Mouse (Mus musculus) heart, postnatal 25 days (tissue): Measurements from ENCODE around the gene Dynlt1c. TPM values are rescaled to one million over a fixed set of nuclear protein-coding genes. Genes with fewer than 3 reads are reported as not detected.
"Not testable (repeated sequence)": the region's sequence is repeated elsewhere in the genome, so short reads cannot be mapped to it uniquely, and the experiment has no call there.

ENCODE experiments used
- DNase-seq: peaks from one replicate; pipeline ENCODE4 v3.0.0; 2022; ENCODE audit warnings: low spot score
- intact Hi-C: fragments of 180-260 bp; cut with DNase I; formaldehyde crosslinking; loops from one replicate; pipeline ENCODE4 v1.15.1; 2025
- total RNA-seq, 2 experiments: library from RNA; stranded (reverse); gene quantifications; 2 replicates each; pipeline ENCODE4 v1.2.3; 2021

The Dynlt1c gene
- total RNA-seq, 2 experiments from 2014 or later: 3.8 to 4.2 TPM

DNA sequence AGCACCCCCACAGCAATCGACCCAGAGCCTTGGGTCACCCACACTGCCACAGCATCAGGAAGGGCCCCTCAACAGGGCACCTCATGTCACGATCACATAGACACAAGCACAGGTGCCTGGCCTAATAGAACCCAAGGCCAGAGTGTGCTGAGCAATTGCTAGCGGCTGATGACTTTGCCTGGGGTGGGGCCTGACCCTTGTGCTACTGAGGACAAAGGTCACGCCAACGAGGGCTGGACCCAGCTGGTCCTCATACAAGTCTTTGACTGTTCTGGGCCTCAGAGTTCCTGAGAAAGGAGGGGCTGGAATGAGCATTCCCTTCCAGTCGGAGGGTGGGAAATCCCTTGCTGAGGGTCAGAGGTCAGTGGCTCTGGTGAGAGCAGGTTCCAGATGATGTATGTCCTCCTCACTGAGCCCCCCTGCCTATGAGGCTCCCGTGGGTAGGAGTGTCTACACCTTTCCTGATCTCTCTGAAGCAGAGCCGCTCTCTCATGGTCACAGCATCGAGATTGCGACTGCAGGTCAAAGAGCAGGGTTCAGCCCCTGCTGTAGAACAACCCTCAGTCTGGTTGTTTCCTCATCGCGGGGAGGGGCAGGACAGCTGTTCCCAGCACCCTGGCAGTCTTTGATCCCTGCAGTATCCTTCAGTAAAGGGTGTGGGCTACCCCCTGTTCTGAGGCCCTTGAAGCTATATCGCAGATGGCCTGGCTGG is 16.4 kb downstream of the Dynlt1c start:
- intact Hi-C loops: not testable (repeated sequence)

DNA sequence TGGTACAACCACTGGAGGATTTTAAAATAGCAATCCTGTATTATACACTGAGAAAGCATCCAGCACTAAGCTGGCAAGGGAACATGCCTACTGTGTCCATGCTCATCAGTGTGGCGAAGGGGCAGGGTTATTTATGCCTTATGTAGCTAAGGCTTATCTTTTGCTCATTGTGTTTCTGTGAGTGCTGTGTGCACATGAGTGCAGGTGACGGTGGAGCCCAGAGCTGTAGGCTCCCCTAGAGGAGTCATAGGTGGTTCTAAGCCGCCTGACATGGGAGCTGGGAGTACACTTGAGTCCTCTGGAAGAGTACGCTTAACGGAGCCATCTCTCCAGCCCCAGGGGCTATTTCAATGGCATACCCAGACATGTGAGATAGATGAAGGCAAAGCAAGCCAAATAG is 17.8 kb downstream of the Dynlt1c start:
- intact Hi-C loops, DNase-seq: not testable (repeated sequence)

More for the DNA sequence above, 16.4 kb downstream of the Dynlt1c start:
- not testable (repeated sequence) for DNase-seq

DNA sequence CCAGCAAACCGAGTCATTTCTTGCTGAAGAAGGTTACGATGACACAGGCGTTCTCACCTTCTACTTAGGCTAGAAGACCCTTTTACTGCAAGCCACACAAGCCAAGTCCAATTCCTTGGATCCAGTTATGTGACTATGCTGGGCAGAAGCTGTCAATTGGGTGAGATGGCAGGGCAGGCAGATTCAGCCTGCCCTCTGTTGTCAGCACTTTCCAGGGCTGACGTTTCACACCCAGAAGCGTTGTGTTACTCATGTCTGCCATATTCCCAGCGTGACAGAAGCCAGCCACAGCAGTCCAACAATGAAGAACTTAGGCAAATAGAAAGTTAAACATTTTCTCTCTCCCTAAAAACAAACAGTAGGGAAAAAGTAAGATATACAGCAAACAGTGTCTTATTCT is 18.6 kb downstream of the Dynlt1c start:
- intact Hi-C loops: not testable (repeated sequence)

DNA sequence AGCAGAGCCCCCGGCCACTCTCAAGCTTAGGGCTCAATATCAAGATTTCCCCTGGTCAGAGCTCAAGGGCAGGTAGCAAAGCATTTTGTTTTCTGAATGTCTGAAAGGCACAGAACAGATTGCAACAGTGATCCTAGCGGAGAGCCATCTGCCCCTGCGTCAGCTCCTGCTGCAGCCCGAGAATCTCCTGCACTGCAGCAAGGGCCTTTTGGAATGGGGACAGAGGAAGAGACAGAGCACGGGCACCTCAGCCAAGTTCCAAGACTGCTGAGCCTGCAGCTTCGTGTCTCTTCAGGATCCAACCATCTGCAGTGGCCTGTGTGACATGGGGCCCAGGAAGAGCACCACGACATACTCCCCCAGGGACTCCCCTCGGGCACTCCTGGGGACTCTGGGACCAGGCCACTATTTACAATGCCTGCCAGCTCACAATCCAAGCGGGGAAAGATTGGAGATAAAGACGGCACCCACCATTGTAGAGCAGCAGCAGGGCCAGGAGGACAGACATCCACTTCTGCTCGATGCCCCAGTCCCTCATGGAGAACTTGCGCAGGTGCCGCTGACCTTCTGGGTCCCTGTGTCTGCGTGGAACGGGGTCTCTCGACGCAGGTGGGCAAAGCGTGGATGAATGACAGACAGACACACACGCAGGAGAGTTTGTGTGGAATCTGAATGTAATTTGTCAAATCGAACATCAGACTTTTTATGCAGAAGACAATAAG is 19.4 kb downstream of the Dynlt1c start:
- intact Hi-C loops, DNase-seq: not testable (repeated sequence)

More for the DNA sequence above, 18.6 kb downstream of the Dynlt1c start:
- DNase-seq: not testable (repeated sequence)

DNA sequence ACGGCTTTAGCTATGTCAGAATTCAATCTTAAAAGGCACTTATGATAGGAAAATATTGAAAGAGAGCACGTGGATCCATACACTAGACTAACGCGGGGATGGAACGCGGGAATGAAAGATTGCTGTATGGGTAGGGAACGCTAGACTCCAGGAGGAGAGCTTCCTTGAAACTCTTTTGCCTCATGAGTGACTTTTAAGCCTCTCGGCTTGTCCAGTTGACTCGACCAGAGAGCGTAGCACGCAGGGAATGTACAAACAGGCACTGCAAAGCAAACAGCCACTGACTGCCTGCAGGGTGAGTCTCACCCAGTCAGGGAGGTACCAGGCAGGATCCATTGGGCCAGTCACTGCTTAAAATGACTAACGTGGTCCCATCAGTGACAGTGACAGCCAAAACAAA is 20.5 kb downstream of the Dynlt1c start:
- DNase-seq: not testable (repeated sequence)

DNA sequence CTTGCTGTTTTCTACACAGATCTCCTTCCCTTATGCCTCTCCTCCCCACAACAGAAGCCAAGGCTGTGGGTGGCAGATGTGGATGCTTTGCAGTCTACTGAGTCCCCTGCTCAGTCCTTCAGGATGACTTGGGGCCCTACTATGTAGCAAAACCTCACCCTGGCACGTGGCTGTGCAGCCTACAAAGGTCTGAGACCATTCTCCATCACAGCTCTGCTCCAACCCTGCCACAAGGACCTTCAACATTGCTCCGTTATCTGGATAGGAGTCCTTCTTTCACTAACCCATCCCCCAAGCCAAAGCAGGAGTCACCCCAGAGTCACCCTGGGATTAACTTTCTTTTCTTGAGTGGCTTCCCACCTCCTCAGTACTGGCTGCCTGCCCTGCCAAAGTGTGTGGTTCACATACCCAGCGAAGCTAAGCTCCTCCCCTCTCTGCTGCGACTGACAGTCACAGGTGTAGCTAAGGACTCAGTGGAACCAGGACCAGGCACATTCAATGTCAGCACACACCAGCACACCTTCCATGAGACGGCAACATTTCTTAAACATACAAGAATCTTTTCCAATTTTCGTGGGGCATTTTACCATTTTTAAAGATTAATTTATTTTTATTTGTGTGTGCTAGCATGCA is 23.6 kb downstream of the Dynlt1c start:
- DNase-seq, intact Hi-C loops: not testable (repeated sequence)

More for the DNA sequence above, 20.5 kb downstream of the Dynlt1c start:
- intact Hi-C loops: not testable (repeated sequence)

DNA sequence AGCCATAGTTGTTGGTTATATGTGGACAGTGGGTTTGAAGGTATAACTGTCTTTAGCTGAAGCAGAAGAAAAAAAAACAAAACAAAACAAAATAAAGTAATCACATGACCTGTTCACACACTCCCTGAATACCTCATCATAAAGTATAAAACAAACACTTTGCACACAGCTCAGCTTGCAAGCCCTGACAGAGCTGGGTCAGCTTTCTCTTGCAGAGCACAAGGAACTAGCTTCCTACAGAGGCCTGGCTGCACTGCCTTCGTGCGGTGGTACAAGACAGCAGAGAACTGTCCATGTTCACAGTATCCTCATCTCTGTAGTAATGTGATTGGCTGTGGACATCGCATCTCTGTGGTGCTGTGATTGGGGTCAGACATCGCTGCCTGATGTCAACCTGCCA is 28.9 kb downstream of the Dynlt1c start:
- intact Hi-C loops, DNase-seq: not testable (repeated sequence)

DNA sequence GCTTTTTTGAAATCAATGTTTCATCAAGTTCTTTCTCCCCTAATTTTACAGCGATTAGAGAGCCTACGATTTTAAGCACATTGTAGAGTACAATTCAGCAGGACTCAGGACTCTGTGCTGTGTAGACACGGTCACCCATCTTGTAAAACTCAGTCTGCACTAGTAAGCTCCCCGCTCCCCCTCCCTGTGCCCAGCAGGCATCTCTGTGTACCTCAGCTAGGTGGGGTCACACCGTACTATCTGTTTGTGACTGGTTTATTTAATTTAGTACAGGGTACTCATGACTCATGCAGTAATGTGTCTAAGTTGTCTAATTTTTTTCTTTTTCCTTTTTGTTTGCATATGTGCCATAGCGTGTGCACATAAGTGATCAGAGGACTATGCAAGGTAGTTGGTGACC is 31.4 kb downstream of the Dynlt1c start:
- DNase-seq, intact Hi-C loops: not testable (repeated sequence)

DNA sequence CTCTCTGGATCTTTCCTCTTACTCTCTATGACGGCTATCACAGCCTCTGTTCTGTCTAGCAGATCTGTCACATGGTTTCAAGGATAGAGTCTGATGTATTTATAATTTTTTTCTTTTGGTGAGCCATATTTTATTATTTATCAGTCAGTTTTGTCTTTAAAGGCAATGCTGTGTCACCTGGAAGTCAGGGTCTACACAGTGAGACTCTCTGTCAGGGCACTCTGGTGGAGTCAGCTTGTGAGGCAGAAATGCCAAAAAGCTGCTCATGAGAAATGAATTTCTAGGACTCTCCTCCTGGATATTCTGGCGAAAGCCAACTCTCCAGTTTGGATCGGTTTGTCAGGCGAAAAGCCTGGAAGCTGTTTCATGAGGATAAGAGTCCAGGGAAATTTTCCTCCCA is 34.3 kb downstream of the Dynlt1c start:
- DNase-seq, intact Hi-C loops: not testable (repeated sequence)

DNA sequence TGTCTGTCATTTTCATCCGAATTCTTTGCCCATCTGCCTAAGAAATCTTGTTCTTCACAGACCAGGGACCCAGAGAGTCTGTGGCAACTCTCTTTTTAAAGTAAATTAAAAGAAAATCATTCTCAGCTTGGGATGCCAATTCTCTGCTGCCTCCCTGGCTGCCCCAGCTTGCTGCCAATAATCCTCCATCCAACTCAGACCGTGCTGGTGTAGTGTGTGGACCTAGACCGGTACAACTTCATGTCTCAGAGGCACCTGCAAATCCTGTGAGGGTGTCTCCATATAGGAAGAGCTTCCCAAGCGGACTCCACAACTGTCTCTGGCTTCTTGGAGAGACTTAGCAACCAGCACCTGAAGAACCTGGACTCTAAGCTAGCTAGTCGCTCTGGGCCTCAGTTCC is 35.4 kb downstream of the Dynlt1c start:
- intact Hi-C loops: no loop called here
- no peak for DNase-seq

DNA sequence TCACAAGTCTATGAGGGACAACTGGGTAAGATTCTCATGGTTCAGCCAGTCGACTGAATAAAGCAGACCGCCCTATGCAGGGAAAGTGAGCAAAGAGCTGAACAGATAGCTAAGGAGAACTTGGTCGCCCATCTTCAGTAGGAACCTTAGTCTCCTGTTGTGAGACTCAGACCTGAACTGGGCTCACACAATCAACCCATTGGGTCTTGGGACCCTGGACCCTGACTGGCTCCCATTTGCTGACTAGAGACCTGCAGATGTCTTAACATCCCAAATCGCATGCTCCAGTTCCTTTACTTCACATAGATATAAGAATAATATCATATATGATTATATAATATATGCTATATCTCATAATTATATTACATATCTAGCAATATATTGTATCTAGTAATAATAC is 36.0 kb downstream of the Dynlt1c start:
- DNase-seq, intact Hi-C loops: not testable (repeated sequence)

DNA sequence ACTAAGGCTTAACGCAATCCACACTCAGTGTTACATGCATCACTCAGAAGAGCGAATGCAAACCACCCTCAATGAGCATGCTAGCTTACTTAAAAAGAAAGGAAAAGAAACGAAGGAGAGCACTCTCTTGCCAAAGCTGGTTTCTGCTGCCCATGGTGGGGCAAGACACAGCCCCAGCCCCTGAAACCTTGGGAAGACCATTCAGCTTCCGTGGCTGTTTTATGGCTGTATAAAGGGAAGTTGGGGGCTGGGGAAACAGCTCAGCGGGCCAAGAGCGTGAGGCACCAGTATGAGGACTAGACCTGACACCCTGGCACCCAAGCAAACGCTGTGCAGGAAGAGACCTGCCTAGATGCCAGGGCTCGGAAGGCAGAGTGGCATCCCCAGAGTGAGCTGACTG is 37.0 kb downstream of the Dynlt1c start:
- DNase-seq, intact Hi-C loops: not testable (repeated sequence)

DNA sequence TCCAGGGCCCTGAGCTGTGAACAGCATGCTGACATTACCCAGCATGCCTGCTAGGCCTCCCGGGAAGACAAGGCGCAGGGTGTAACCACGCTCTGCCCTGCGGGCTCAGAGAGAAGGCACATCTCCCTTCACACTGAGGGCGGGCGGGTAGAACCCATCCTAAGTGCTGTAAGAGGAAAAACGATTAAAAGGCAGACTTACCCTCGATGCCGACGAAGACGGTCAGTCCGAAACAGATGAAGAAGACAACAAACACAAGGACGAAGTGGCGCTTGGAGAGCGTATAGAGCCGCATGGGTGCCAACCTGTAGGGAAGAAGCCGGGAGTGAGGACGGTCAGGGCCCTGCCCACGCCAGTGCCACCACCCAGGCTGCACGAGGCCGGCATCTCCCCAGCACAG is 38.0 kb downstream of the Dynlt1c start:
- DNase-seq, intact Hi-C loops: not testable (repeated sequence)

DNA sequence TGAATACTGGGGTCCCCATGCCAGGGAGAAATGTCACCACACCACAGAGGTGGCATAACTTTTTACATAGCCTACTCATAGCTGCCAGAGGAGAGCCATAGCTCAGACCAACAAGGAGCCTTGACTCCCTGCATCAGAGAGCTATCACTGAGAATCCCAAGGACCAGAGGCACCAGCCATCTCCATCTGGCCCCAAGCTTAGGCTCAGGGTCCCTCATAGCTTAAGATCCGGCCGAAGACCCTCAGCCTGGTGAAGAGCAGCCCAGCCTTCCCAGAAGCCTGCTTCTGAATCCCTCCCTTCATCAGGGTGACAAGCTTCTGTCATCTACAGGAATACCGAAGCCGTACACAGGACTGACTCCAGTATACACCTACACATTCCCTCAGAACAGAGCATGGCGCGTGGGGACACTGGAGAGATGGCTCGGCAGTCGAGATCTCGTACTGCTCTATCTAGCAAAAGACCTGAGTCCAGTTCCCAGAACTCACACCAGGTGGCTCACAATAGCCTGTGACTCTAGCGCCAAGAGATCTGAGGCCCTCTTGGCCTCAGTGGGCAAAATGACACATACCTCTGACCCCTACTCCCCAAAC is 38.7 kb downstream of the Dynlt1c start:
- DNase-seq, intact Hi-C loops: not testable (repeated sequence)

DNA sequence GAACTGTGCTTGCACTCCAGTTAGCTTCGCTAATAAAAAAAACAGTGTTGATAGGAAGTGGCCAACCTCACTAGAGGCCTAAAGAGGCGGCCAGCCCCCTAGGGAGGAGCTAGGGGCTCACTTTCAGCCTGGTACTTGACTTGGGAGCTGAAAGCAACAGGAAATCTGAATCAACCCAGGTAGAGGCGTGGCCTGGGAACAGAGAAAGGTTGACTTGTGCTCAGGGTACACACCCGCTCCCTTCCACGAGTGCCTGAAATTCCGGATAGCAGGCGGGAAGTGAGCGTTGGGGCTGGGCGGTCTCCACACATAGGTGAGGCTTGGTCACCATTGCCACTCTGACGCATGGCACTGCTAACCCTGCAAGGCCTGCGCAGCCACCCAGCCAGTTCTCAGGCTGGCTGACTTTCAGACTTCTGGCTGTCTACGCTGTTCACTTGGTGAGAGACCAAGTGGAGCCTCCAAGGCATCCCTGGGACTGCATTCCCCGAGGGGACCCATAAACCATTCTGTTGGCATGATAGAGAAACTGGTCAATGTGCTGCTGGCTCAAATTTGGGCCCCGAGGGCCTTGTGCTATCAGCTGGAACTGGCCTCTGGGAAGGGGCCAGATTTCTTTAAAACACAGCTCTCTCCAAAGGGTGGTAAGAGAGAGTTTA is 39.4 kb downstream of the Dynlt1c start:
- DNase-seq, intact Hi-C loops: not testable (repeated sequence)

DNA sequence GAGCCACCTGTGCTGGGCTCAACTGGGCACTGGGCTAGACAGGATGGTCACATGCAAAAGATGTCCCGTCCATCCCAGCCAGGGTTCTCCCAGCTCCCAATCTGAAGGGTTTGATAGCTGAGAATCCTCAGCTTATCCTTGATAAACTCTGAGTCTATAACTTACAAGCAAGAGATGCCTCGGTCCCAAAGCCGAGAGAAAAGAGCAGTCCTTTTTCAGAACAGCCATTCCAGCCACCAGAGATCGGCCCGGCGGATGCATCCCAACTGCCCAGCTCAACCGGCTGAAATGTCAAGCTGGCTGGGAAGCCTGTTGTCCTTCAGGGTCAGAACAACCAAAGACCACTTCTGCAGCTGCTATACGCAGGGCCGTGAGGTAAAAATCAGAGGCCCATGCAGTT is 42.7 kb downstream of the Dynlt1c start:
- intact Hi-C loops, DNase-seq: not testable (repeated sequence)

DNA sequence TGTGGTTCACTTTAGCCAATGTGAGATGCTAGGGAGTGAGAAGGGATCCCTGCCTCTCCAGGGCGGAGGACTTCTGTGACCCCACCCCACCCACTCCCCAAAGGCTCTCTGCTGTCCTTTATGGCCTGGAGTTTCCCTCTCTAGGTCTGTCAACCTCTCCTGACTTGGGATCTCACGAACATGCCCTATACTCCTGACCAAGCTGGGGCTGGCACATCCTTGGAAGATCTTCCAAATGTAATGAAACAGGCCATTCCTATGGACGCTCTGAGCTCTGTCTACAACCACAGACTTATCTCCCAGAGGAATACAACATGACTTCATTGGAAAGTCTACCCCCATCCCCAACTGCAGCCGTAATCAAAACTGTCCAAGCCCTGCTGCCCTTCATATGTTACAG is 43.2 kb downstream of the Dynlt1c start:
- DNase-seq, intact Hi-C loops: not testable (repeated sequence)

DNA sequence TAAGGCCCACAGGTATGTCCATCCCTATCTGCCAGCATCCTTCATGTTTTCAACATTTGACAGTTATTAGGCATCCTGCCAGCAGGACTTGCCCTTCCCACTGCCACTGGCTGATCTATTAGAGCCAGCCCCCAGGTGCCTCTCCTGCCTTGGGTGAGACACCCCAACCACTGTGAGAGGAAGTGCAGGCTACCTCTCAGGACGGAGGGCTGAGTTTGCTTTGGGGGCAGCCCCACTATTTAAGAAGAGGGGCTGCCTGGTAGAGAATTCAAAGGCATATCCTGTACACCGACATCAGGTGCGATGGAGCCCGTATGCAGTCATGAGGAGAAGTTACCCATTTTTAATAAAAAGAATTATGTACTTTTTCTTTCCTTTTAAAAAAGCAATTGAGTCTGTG is 44.2 kb downstream of the Dynlt1c start:
- DNase-seq, intact Hi-C loops: not testable (repeated sequence)

DNA sequence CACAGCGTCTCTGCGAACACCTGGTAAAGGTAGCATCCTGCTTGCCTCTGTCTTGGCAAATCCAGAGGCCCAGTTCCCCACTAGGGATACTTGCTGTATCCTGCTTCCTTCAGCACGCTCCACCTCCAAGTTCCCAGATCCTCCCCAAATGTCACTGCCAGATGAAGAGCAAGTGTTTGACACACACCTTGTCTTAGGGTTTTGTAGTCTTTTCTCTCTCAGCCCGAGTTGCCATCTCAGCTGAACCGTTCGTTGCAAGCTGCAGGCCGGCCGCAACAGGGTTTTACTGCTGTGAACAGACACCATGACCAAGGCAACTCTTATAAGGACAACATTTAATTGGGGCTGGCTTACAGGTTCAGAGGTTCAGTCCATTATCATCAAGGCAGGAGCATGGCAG is 45.4 kb downstream of the Dynlt1c start:
- intact Hi-C loops, DNase-seq: not testable (repeated sequence)

DNA sequence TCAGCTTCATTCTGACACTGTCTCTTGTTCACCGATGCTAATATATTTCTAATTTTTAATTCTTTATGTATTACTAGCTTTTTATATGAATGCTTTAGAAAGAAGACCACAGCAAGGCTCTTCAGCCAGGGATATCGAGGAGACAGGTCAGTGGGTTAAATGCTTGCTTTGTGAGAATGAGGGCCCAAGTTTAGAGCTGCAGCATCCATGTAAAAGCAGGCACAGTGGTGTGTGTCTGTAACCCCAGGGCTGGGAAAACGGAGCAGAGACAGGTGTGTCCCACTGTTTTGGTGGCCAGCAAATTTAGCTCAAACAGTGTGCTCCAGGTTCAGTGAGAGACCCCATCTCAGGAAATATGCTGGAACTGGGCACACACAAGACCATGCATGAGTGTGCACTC is 46.0 kb downstream of the Dynlt1c start:
- DNase-seq, intact Hi-C loops: not testable (repeated sequence)
